Mouse (Mus musculus) myocyte (in vitro differentiated cells): ENCODE results near the gene Nrip3. TPM values are rescaled to one million over a fixed set of nuclear protein-coding genes. Genes with fewer than 3 reads are reported as not detected.
A peak's percentile ranks its signal among the peaks of the same experiment; 100 is the strongest.

ENCODE experiments used
- H3K27me3 ChIP-seq: one replicate; pipeline ENCODE4 v1.6.1; 2011; ENCODE audit not compliant: control insufficient read depth, insufficient read depth, insufficient read length
- H3K36me3 ChIP-seq: one replicate; pipeline ENCODE4 v1.6.1; 2011; ENCODE audit not compliant: control insufficient read depth, insufficient read depth
- H3K4me2 ChIP-seq: one replicate; pipeline ENCODE4 v1.6.1; 2011; ENCODE audit warnings: low read depth, control low read depth
- H3K4me3 ChIP-seq: one replicate; pipeline ENCODE4 v1.5.1; 2011; ENCODE audit warnings: mild to moderate bottlenecking, control low read depth, moderate library complexity
- H3K79me2 ChIP-seq: one replicate; pipeline ENCODE4 v1.6.1; 2011; ENCODE audit not compliant: control insufficient read depth, insufficient read depth
- H3ac ChIP-seq: one replicate; pipeline ENCODE4 v1.6.1; 2011; ENCODE audit not compliant: control insufficient read depth, insufficient read length
- MAX ChIP-seq: IDR thresholded peaks from one replicate; pipeline ENCODE4 v1.6.1; 2011; ENCODE audit warnings: low read depth, mild to moderate bottlenecking, control low read depth
- MYOD1 ChIP-seq, 3 experiments: IDR thresholded peaks; one replicate each; pipeline ENCODE4 v1.6.1; 2011; ENCODE audit warnings: control low read depth in 2 of 3, low read depth in 2 of 3, mild to moderate bottlenecking in 2 of 3, moderate library complexity in 1 of 3; ENCODE audit not compliant: insufficient read length in 2 of 3, control insufficient read depth in 1 of 3
- MYOG ChIP-seq, 3 experiments: IDR thresholded peaks; one replicate each; pipeline ENCODE4 v1.6.1; 2011; ENCODE audit warnings: control low read depth in 2 of 3, low read depth in 2 of 3, mild to moderate bottlenecking in 2 of 3; ENCODE audit not compliant: insufficient read length in 2 of 3, control insufficient read depth in 1 of 3, insufficient read depth in 1 of 3
- POLR2A ChIP-seq: IDR thresholded peaks from one replicate; pipeline ENCODE4 v1.6.1; 2011; ENCODE audit warnings: low read depth, mild to moderate bottlenecking, control low read depth, moderate library complexity; ENCODE audit not compliant: insufficient read length
- REST ChIP-seq: IDR thresholded peaks from one replicate; pipeline ENCODE4 v1.6.1; 2011; ENCODE audit warnings: mild to moderate bottlenecking, control low read depth, moderate library complexity; ENCODE audit not compliant: insufficient read depth, insufficient read length
- SRF ChIP-seq: IDR thresholded peaks from one replicate; pipeline ENCODE4 v1.6.1; 2011; ENCODE audit warnings: low read depth; ENCODE audit not compliant: control insufficient read depth, insufficient read length
- TCF12 ChIP-seq: IDR thresholded peaks from one replicate; pipeline ENCODE4 v1.6.1; 2011; ENCODE audit warnings: mild to moderate bottlenecking, control low read depth; ENCODE audit not compliant: poor library complexity, insufficient read depth, severe bottlenecking
- TCF3 ChIP-seq: IDR thresholded peaks from one replicate; pipeline ENCODE4 v1.6.1; 2011; ENCODE audit warnings: low read depth, control low read depth; ENCODE audit not compliant: insufficient read length
- USF1 ChIP-seq: IDR thresholded peaks from one replicate; pipeline ENCODE4 v1.6.1; 2011; ENCODE audit warnings: low read depth, mild to moderate bottlenecking, control low read depth, moderate library complexity
- polyA plus RNA-seq: library from polyadenylated mRNA; unstranded; fragments of >200 nt; fragmentation: generic; extraction: Trizol; gene quantifications from one replicate; pipeline ENCODE4 v1.2.1, GENCODE M21; 2012; ENCODE audit warnings: missing spikeins

Gene Nrip3
- polyA plus RNA-seq, 1 experiment = 0.01 TPM

GRCm38 (mm10) chr7:109712198-109712597 lies 69.6 kb downstream of the Nrip3 start:
- H3K36me3 ChIP-seq = peaks cover 12% of the 10 kb centered on the region
- TF ChIP-seq REST = no peak
- TF ChIP-seq MYOG (IDR thresholded peaks at IDR 0.05; ENCODE audit: control insufficient read depth in 1 of 3, insufficient read depth in 1 of 3, insufficient read length in 2 of 3, low read depth in 2 of 3) = peak in 2 of 3 experiments; percentile 72 to 76
- TF ChIP-seq POLR2A = no peak
- TF ChIP-seq USF1 = no peak
- TF ChIP-seq MYOD1 (IDR thresholded peaks at IDR 0.05; ENCODE audit: control insufficient read depth in 1 of 3, insufficient read length in 2 of 3, low read depth in 2 of 3) = peak in 2 of 3 experiments; percentile 56 to 76
- H3K4me3 ChIP-seq = no peak overlapping the region
- H3ac ChIP-seq = no peak overlapping the region
- no peak overlapping the region for H3K4me2 ChIP-seq
- no peaks in the 10 kb centered on the region for H3K27me3 ChIP-seq
- H3K79me2 ChIP-seq = peaks cover 5% of the 10 kb centered on the region

DNA sequence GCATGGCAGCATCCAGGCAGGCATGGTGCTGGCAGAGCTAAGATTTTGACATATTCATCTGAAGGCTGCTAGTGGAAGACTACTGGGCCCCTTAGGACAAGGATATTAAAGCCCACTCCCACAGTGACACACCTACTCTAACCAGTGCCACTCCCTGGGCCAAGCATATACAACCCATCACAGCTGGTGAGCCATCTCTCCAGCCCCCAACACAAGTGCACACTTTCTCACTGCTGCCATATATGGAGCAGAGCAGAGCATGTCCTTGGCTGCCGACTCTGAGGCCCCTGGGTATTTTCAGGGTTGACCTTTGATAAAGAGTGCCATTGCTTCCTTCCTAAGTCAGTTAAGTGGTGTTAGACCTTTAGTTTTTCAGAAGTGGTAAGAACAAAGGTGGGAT lies 71.8 kb downstream of the Nrip3 start:
- Histone ChIP-seq H3K79me2 (peaks cover 4% of the 10 kb centered on the region), H3K4me3 (no peak overlapping the region), H3K27me3 (no peaks in the 10 kb centered on the region), H3K36me3 (peaks cover 12% of the 10 kb centered on the region), H3K4me2 (no peak overlapping the region), H3ac (no peak overlapping the region)
- TF ChIP-seq TCF3 = no peak
- TF ChIP-seq MYOD1 (IDR thresholded peaks at IDR 0.05; ENCODE audit: control insufficient read depth in 1 of 3, insufficient read length in 2 of 3, low read depth in 2 of 3) = peak in 2 of 3 experiments; percentile 18 to 62
- TF ChIP-seq MYOG (IDR thresholded peaks at IDR 0.05; ENCODE audit: control insufficient read depth in 1 of 3, insufficient read depth in 1 of 3, insufficient read length in 2 of 3, low read depth in 2 of 3) = peak in 2 of 3 experiments; percentile 20 to 58
- peak; percentile 91 for TF ChIP-seq SRF

- Histone ChIP-seq H3K36me3 (peaks cover 12% of the 10 kb centered on the region), H3K27me3 (no peaks in the 10 kb centered on the region), H3ac (no peak overlapping the region), H3K79me2 (no peaks in the 10 kb centered on the region), H3K4me2 (peak overlapping the region; percentile 40), H3K4me3 (no peak overlapping the region)
- TF ChIP-seq MAX (no peak), MYOG (IDR thresholded peaks at IDR 0.05; ENCODE audit: control insufficient read depth in 1 of 3, insufficient read depth in 1 of 3, insufficient read length in 2 of 3, low read depth in 2 of 3) (peak; percentile 55 to 97 (median 96)), TCF3 (peak; percentile 75), TCF12 (peak; percentile 98), MYOD1 (IDR thresholded peaks at IDR 0.05; ENCODE audit: control insufficient read depth in 1 of 3, insufficient read length in 2 of 3, low read depth in 2 of 3) (peak; percentile 74 to 93 (median 90))
Measured at GRCm38 (mm10) chr7:109708961-109709382, 72.9 kb downstream of the Nrip3 start.

Other genes starting within 250 kb of the Nrip3 start
- gene St5, start 78.4 kb downstream of the Nrip3 start, polyA plus RNA-seq = 34.1 TPM
- gene Akip1, start 78.3 kb downstream of the Nrip3 start, polyA plus RNA-seq = 17.8 TPM
- gene BC051019, start 58.2 kb downstream of the Nrip3 start, polyA plus RNA-seq = 33.3 TPM
- 0.24 TPM for gene Ascl3, start 50.3 kb downstream of the Nrip3 start, polyA plus RNA-seq
- gene Tmem9b, start 29.1 kb downstream of the Nrip3 start, polyA plus RNA-seq = 57.1 TPM
- gene Scube2, start 83.7 kb upstream of the Nrip3 start, polyA plus RNA-seq = not detected
- gene Dennd5a, start 178.4 kb upstream of the Nrip3 start, polyA plus RNA-seq = 54.0 TPM
- gene Tmem41b, start 204.9 kb upstream of the Nrip3 start, polyA plus RNA-seq = 32.2 TPM
- gene Ipo7, start 236.2 kb upstream of the Nrip3 start, polyA plus RNA-seq = 28.3 TPM